Mouse (Mus musculus) T-cell, adult 2 months (primary cell): ENCODE results near the gene Uba7.

Source experiments
- DNase-seq: peaks from one replicate; pipeline ENCODE4 v3.0.0; 2022; ENCODE audit warnings: low spot score

The Uba7 gene

GRCm38 (mm10) chr9:107961881-107962280 lies 13.4 kb upstream of the Uba7 start:
- DNase-seq: no peak

GRCm38 (mm10) chr9:107962916-107963315 lies 12.4 kb upstream of the Uba7 start:
- no peak for DNase-seq

DNA sequence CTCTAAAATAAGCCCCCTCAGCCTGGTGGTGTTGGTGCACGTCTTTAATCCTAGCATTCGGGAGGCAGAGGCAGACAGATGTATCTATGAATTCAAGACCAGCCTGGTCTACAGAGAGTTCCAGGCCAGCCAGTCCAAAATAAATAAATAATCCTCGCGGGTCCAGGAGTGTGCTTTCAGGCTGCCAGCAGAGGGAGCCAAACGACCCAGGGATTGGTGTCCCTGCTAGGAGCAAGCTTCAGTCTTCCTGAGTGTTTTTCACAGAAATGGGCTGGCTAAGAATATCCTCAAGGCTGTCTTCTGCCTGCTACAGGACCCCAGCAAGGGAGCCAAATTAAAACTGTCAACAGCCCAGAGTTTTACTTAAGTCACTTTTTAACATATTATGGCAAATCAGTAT lies 11.6 kb upstream of the Uba7 start:
- DNase-seq: peak; percentile 67

DNA sequence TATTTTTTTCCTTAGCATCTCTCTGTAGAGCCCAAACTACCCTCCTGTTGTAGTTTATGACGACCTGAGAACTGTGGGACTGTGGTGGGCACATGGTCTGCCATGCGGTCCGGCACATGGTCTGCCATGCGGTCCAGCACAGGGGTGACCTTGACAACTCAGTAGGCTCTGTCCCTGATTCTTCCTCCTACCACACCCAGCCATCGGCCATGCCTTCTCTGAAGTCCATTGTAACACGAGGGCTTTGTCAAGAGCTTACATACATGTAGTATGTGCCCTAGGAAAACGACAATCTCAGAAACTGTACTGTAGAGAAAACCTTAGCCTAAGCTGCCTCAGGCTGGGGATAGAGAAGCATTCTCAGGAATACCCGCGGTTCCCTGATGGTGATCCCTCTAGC lies 10.6 kb upstream of the Uba7 start:
- DNase-seq: no peak

DNA sequence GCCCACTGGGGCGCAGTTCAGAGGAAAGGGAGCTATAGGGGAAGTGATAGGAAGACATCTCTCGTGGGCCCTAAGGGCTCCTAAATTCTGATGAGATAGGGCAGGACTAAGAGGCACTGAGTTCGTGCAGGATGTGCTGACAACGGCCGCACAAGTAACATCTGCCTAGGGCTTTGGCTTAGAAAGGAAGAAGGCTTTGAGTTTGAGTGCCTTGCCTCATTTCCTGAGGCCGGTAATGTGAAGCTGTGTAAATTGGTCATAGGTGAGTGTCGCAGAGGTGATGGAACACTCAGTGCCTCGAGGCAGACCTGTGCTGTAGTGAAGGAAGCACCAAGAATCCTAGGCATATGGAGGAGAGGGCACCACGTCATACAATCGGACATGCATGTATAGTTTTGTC lies 8.6 kb upstream of the Uba7 start:
- DNase-seq: no peak

DNA sequence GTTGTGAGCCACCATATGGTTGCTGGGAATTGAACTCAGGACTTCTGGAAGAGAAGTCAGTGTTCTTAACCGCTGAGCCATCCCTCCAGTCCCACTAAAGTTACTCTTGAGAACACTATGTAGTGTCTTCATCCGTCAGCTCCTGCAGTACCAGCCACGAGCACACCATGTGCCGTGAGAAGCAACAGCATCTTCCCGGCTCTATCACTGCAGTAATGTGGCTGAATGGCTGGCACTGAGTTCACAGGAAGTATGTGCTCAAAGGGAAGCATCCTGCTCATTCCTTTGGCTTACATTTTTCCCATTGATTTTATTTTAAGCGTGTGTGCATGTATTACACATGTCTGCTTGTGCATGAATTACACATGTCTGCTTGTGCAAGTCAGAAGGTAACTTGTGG lies 7.9 kb upstream of the Uba7 start:
- no peak for DNase-seq

GRCm38 (mm10) chr9:107968531-107968930 lies 6.8 kb upstream of the Uba7 start:
- no peak for DNase-seq

DNA sequence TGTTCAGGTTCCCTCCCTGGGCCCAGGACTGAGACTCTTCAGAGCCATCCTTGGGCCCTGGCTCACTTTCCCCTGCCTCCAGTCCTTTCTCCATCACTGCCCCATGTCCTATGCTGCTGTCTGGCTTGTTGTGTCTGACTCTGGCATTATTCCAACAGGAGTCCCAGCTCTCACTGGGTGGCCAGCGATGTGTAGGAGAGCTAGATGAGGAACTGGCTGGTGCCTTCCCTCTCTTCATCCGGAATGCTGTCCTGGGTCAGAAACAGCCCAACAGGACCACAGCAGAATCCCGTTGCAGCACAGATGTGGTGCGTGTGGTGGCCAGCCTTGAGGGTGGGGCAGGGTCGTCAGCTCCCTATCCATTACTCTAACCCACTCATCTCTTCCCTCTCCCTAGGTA lies 5.0 kb upstream of the Uba7 start:
- DNase-seq: no peak

GRCm38 (mm10) chr9:107971690-107972541 lies 3.4 kb upstream of the Uba7 start:
- DNase-seq: peak; percentile 34

- no peak for DNase-seq
Measured at GRCm38 (mm10) chr9:107974491-107975171, 674 bp upstream of the Uba7 start.

DNA sequence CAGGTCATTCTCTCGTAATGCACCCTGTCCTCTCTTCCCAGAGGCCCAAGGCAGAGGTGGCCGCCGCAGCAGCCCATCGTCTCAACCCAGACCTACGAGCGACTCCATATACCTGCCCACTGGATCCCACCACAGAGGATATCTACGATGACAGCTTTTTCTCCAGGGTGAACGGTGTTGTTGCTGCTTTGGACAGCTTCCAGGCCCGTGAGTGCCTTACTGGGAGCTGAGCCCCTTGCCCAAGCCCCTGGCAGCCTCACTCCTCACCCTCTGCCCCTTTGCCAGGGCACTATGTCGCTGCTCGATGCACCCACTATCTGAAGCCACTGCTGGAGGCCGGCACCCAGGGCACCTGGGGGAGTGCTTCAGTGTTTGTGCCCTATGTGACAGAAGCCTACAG lies 3.5 kb downstream of the Uba7 start:
- DNase-seq: no peak

GRCm38 (mm10) chr9:107981684-107982605 lies 6.6 kb downstream of the Uba7 start:
- DNase-seq: no peak

DNA sequence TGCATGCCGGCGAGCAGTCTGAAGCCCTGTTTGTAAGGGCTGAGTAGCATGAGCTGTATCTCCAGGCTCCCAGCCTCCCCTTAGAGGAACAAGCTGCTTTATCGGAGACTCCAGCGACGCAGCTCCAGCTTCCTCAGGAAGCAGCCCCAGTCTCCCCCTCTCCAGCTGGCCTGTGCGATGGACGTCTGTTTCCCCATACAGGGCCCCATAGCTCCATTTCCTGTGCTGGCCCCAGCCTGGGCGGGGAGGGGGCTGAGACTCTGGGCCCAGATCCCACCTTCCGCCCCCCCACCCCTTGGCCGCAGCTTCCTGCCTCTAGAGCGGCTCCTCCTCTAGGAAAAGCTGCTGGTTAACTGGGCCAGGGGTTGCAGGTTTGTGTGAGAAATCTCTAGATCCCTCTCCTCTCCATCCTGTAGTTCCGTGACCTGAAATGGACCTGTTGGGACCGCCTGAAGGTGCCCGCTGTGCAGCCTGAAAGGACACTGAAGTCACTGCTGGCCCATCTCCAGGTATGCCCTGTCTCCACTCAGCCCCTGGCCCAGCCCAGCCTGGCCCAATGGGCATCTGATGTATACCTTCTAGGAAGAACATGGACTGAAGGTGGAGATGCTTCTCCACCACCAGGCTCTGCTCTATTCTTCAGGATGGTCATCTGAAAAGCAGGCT lies 7.5 kb downstream of the Uba7 start, which contains the start of gene Gm20661:
Gene Gm20661 (plus strand): TSS at position 378 of the 666 bp plus-strand sequence.
- DNase-seq: peak; percentile 54

GRCm38 (mm10) chr9:107983421-107983890 lies 8.2 kb downstream of the Uba7 start:
- DNase-seq: no peak

DNA sequence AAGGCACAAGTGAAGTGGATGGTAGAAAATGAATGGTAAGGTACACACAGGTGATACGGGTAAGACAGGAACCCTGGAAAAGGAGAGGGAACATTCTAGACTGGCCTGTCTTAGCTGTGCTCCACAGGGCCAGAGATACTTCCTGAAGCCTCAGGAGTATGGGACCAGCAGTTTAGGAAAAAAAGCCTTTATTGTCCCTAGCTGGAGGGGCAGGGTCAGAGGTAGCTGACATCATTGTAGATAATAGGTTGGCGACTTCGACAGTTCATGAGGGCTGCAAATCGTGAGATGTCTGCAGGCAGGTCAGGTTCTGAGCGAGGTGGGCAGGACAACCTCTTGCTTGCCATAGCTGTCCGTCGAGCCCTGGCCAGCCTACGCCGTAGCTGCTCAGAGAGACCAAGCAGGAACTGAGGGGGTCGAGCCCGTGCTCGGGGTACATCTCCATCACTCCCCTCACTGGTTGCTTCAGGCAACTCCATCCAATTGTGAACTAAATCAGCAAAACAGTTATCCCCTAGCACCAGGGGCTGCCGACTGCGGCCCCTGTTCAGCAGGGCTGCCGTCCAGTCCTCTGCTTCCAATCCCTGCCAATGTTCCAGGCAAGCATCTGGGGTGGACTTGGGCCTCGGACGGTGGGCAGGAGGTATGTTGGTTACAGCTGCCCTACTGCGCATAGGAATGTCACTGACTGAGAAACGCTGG lies 8.9 kb downstream of the Uba7 start:
- DNase-seq: no peak

DNA sequence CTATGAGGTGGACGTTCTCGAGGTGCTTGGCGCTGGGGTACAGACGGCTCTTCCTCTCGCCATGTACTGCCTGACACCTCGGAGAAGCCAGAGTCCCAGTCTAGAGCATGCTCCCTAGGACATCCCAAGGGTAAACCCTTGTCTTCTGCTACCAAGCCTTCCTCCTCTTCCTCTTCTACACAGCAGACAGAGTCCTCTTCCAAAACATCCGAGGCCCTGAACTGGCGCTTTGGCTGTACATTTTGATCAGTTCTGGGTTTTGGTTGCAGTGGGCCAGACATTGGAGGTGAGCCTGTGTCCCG lies 9.4 kb downstream of the Uba7 start:
- DNase-seq: no peak

- DNase-seq: peak; percentile 88
Measured at GRCm38 (mm10) chr9:107985131-107986119, 10.1 kb downstream of the Uba7 start, which contains the start of gene Inka1. Inka1 (minus strand) TSS chr9:107985879.

DNA sequence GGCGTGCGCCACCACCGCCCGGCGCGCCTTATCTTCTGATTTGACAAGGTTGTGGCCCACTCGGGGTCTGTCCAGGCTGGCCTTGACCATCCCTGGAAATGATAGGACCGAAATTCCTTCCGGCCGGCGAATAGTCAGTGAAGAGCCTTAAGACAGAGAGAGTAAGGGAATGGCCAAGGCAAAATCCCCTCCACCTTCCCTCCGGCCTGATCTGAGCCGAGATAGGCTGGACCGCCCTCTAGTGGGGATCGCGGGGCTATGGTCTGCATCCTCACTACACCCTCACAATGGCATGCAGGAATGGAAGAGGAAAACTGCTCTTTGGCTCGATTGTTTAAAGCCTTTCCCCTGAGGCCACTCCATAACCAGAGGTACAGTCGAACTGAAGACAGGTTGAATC lies 11.1 kb downstream of the Uba7 start:
- peak; percentile 67 for DNase-seq

DNA sequence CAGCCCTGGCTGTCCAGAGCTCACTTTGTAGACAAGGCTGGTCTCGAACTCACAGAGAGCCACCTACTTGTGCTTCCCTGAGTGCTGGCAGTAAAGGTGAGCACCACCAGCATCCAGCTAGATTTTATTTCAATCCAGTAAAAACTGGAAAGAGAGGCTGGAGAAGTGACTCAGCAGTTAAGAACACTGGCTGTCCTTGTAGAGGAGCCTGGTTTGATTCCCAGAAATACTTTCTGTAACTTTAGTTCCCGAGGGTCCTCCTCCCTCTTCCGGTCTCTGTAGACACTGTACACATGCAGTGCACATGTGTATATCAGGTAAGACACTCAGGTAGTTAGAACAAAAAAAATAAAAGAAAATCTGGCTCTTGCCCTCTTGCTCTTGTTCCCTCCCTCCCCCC lies 12.6 kb downstream of the Uba7 start:
- DNase-seq: no peak

- DNase-seq: no peak
Measured at GRCm38 (mm10) chr9:107992197-107992596, 16.9 kb downstream of the Uba7 start, which contains the start of gene Cdhr4. Cdhr4 (plus strand) TSS chr9:107992497.
